Mouse (Mus musculus) skeletal muscle tissue, adult 2 months (tissue): ENCODE results near the gene Abca15.
"Not testable (repeated sequence)": the region's sequence is repeated elsewhere in the genome, so short reads cannot be mapped to it uniquely, and the experiment has no call there.

ENCODE experiments used
- DNase-seq: peaks from one replicate; pipeline ENCODE4 v3.0.0-alpha.2; 2012; ENCODE audit warnings: low read depth, low spot score

Abca15 gene

DNA sequence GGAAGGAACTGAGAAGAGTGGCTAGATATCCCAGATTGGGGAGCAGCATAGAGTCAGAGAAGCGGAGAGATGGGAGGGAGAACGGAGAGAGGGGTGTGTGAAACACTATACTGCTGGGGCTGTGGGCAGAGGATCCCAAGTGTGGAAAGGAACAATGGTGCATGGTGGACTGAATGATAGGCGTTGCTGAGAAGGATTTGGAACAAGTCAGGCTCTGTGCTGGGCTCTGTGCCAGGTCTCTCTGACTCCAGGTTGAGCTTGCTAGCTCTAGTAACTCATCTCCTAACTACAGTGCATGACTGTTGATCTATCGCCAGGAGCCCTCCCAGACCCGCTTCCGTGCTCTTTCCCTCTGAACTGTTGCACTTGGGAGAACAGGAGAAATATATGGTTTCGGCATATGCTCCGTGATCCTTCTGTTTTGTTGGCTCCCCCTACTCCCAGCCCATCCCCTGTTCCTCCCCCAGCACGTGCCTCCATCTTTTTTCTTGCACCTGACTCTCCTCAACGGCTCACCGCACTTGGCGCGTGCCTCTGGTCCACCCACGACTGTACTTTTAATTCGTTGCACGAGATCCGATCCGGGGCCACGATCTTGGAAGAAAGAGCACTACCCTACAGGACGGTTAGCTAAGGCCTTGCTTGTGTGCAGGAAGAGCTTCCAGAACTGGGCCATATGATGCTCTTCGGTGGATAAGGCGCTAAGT is at the start of gene Abca15:
Gene Abca15, plus strand, starts transcription at position 584 of the 707 bp plus-strand sequence.
- no peak for DNase-seq

DNA sequence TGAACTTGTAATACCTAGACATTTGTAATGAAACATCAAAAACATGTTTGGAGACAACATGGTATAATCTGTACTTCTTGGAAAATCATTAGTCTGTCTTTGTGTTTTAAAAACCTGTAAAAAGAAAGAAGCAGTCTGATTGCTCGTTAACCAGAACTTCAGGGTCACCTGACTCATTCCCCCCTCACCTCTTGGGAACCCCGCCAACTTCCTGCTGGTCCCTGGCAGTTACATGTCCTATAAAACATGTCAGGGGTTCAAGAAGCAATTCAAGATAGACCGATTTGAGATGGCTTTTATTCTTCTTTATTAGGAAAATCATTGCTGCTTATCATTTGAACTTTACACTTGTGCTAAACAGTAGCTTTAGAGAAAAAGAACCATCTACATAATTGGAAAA is 43.2 kb upstream of the Abca15 start:
- no peak for DNase-seq

GRCm38 (mm10) chr7:120316086-120316485 is 12.4 kb upstream of the Abca15 start:
- DNase-seq: no peak

- no peak for DNase-seq
Observed at GRCm38 (mm10) chr7:120322963-120323362, 5.5 kb upstream of the Abca15 start.

DNA sequence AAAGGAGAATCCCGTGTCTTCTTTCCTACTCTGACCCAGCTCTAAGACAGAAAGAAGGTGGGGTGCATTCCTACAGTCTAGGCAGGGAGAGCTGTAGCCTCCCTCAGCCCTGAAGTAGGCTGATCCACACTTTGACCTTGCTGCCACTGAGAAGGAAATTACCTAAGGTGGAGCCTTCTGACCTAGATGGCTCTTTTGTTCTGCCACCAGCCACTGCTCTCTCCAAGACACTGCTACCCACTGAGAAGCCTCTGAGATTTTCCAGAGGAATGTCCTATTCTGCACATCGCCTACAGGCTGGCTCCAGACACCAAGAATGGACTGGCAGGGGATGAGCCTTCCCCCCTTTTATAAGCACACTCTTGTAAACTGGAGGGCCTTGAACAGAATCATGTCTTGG is 2.6 kb upstream of the Abca15 start:
- not testable (repeated sequence) for DNase-seq

DNA sequence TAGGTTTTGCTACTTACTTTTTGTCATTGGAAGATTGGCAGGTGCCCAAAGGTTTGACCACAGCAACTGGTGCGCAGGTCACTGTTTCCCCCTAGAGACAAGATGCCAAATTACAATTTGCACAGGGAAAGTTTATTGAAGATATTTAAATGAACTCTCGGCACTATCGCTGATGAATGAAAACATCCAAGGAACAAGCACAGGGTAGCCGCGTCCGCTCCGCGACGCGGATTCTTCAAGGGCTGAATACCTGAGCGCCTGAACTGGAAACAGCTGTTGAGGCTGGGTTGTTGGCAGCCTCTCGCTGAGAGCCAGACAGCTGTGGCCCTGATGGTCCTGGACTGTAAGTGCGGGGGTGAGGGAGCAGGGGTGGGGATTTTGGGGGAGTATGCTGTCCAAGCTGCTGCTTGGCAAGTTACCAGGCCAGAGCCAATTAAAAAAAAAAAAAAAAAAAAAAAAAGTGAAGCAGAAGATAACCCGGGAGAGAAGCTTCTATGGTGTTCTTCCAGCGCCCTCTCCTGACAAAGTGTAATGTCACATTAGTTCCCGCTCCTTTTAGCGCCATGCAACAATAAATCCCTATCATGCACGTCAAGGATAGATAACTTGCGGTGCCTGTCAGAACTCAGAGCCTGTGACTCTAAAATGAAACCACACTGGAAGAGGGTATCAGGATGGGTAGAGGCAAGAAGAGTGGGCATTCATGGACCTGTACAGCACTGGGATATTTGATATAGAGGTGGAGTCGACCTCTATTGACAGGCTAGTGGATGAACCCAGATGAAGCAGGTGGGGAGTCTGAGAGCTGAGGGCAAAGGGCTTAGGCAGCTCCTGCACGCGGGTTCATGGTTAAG is 1.0 kb upstream of the Abca15 start:
- no peak for DNase-seq

GRCm38 (mm10) chr7:120361159-120361558 is 32.7 kb downstream of the Abca15 start:
- no peak for DNase-seq

GRCm38 (mm10) chr7:120409447-120409846 is 81.0 kb downstream of the Abca15 start, which contains the start of gene Abca16:
Gene Abca16 (plus strand): TSS chr7:120409647.
- DNase-seq: no peak

GRCm38 (mm10) chr7:120412391-120412790 is 83.9 kb downstream of the Abca15 start:
- no peak for DNase-seq

DNA sequence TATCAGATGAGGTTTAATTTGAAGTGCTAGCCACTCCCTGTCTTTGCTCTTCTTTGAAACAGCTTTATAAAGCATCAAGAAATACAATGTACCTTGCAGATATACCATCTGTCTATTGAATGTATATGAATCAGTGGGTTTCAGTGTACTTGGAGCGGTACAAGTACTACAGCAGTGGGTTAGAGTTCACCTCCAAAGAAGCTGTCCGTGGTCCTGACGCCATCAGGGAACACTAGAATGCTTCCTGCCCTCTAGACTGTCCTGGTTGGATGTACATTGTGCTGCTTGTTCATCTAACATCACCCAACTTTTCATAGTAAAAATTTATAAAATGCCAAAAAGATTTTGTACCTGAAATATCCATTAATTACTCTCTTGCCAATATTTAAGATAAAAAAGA is 98.2 kb downstream of the Abca15 start:
- no peak for DNase-seq

DNA sequence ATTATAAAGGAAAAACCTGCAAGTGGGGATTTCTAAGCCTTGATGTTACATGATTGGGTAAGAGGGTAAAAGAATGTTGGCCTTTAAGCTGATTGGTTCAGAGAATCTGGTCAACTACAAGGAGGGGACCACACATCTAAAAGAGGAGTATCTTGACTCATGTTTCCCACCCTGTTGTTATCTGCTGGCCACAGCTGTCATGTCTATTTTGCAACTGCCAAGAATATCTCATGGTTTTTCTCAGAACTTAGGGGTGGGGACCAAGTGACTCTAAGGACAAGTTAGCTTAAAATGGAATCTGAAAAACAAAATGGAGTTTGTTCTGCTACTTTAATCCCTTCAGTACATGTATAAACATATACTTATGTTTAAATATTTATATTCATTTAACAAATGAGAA is 103.0 kb downstream of the Abca15 start:
- DNase-seq: no peak
